Mouse (Mus musculus) ES-Bruce4 (cell line): ENCODE measurements around the gene Coro6. TPM values are rescaled to one million over a fixed set of nuclear protein-coding genes. Genes with fewer than 3 reads are reported as not detected.

Experiments used
- H3K27ac ChIP-seq: 2 replicates; pipeline ENCODE4 v1.5.1; 2012; ENCODE audit warnings: low read length, inconsistent platforms; ENCODE audit not compliant: insufficient read depth
- H3K27me3 ChIP-seq: 2 replicates; pipeline ENCODE4 v1.6.1; 2012; ENCODE audit warnings: mild to moderate bottlenecking, low read length, inconsistent platforms; ENCODE audit not compliant: control insufficient read depth, poor library complexity, insufficient read depth, severe bottlenecking
- H3K36me3 ChIP-seq: 2 replicates; pipeline ENCODE4 v1.6.1; 2012; ENCODE audit warnings: inconsistent platforms, mild to moderate bottlenecking, low read length, moderate library complexity; ENCODE audit not compliant: control insufficient read depth, poor library complexity, insufficient read depth, severe bottlenecking
- H3K4me1 ChIP-seq: one replicate; pipeline ENCODE4 v1.8.1; 2011; ENCODE audit warnings: low read length; ENCODE audit not compliant: control insufficient read depth, insufficient read depth
- H3K4me3 ChIP-seq: 2 replicates; pipeline ENCODE4 v1.5.1; 2011; ENCODE audit warnings: low read depth, mild to moderate bottlenecking, low read length
- H3K9ac ChIP-seq: 2 replicates; pipeline ENCODE4 v1.6.1; 2012; ENCODE audit warnings: low read depth, mild to moderate bottlenecking, inconsistent platforms; ENCODE audit not compliant: poor library complexity, severe bottlenecking
- H3K9me3 ChIP-seq: replicated peaks from 2 replicates; pipeline ENCODE4 v1.6.1; 2012; ENCODE audit warnings: mild to moderate bottlenecking, low read length, inconsistent platforms; ENCODE audit not compliant: control insufficient read depth, poor library complexity, insufficient read depth, severe bottlenecking
- CTCF ChIP-seq: IDR thresholded peaks from one replicate; pipeline ENCODE4 v1.8.1; 2011; ENCODE audit warnings: low read depth, low read length
- EP300 ChIP-seq: IDR thresholded peaks from 2 replicates; pipeline ENCODE4 v1.6.1; 2011; ENCODE audit warnings: low read depth, low read length; ENCODE audit not compliant: insufficient read depth
- POLR2A ChIP-seq: IDR thresholded peaks from one replicate; pipeline ENCODE4 v1.8.1; 2011; ENCODE audit warnings: low read length; ENCODE audit not compliant: insufficient read depth
- polyA plus RNA-seq: library from polyadenylated mRNA; stranded (reverse); fragments of >200 nt; gene quantifications from 2 replicates; pipeline ENCODE4 v1.2.4, GENCODE M21; 2011; ENCODE audit warnings: low read depth; ENCODE audit not compliant: missing spikeins, insufficient read depth, insufficient read length

Gene Coro6
- polyA plus RNA-seq, result 1.8 and 2.1 TPM in 2 replicates

- Histone ChIP-seq H3K4me3 (peak within 1 kb of the TSS; percentile 75), H3K36me3 (no peaks in the 10 kb centered on the region), H3K27me3 (peaks cover 10% of the 10 kb centered on the region), H3K27ac (no peak within 1 kb of the TSS), H3K9ac (peak within 1 kb of the TSS; percentile 19), H3K4me1 (no peaks in the 10 kb centered on the region), H3K9me3 (no peaks in the 10 kb centered on the region)
- TF ChIP-seq CTCF (no peak), POLR2A (no peak)
These were observed at the start of gene Coro6 for GRCm38 (mm10) chr11:77462283-77463100. TSS of gene Coro6 (plus strand) at chr11:77462411.

GRCm38 (mm10) chr11:77414141-77414839, 47.9 kb upstream of the Coro6 start:
- Histone ChIP-seq H3K9ac (no peak overlapping the region), H3K9me3 (no peaks in the 10 kb centered on the region), H3K27me3 (no peaks in the 10 kb centered on the region), H3K4me3 (no peak overlapping the region), H3K36me3 (no peaks in the 10 kb centered on the region), H3K27ac (no peak overlapping the region), H3K4me1 (no peaks in the 10 kb centered on the region)
- no peak for TF ChIP-seq EP300
- no peak for TF ChIP-seq POLR2A
- no peak for TF ChIP-seq CTCF

- Histone ChIP-seq H3K4me3 (no peak overlapping the region), H3K4me1 (no peaks in the 10 kb centered on the region), H3K9ac (no peak overlapping the region), H3K9me3 (no peaks in the 10 kb centered on the region), H3K36me3 (no peaks in the 10 kb centered on the region; the same call in 1 of the 2 replicates), H3K27ac (no peak overlapping the region), H3K27me3 (no peaks in the 10 kb centered on the region)
- TF ChIP-seq EP300, result no peak
- no peak for TF ChIP-seq POLR2A
- TF ChIP-seq CTCF, result no peak
These were observed 45.8 kb upstream of the Coro6 start for GRCm38 (mm10) chr11:77416212-77417000.

- Histone ChIP-seq H3K36me3 (no peaks in the 10 kb centered on the region; the same call in 1 of the 2 replicates), H3K9ac (no peak overlapping the region), H3K4me3 (no peak overlapping the region), H3K27ac (no peak overlapping the region), H3K27me3 (no peaks in the 10 kb centered on the region), H3K9me3 (no peaks in the 10 kb centered on the region), H3K4me1 (no peaks in the 10 kb centered on the region)
- TF ChIP-seq CTCF, result no peak
These were observed 44.2 kb upstream of the Coro6 start for GRCm38 (mm10) chr11:77418021-77418420.

- H3K9ac ChIP-seq, result no peak overlapping the region
- H3K36me3 ChIP-seq, result no peaks in the 10 kb centered on the region; the same call in 1 of the 2 replicates
- no peak overlapping the region for H3K27ac ChIP-seq
- no peak for TF ChIP-seq POLR2A
- TF ChIP-seq EP300, result no peak
- no peak for TF ChIP-seq CTCF
- no peaks in the 10 kb centered on the region for H3K27me3 ChIP-seq
- no peaks in the 10 kb centered on the region for H3K4me1 ChIP-seq
- H3K4me3 ChIP-seq, result no peak overlapping the region
- no peaks in the 10 kb centered on the region for H3K9me3 ChIP-seq
These were observed 38.9 kb upstream of the Coro6 start for GRCm38 (mm10) chr11:77423175-77423859.
